Mouse (Mus musculus) testis, adult 10 weeks (tissue): ENCODE results near the gene Mypop. TPM values are rescaled to one million over a fixed set of nuclear protein-coding genes. Genes with fewer than 3 reads are reported as not detected.

ENCODE experiments used
- polyA plus RNA-seq: library from polyadenylated mRNA; stranded (reverse); fragments of 350-450 nt; fragmentation: Illumina TruSeq; extraction: RNeasy Lipid Tissue Mini Kit (QIAGEN cat#74804); gene quantifications from one replicate; pipeline ENCODE4 v1.2.3, GENCODE M21; 2014; ENCODE audit warnings: low read depth, low replicate concordance

Gene Mypop
- 1.3 TPM for polyA plus RNA-seq

GRCm38 (mm10) chr7:18990601-18991295 is at the start of gene Mypop:
Gene Mypop (plus strand): TSS chr7:18991245.

DNA sequence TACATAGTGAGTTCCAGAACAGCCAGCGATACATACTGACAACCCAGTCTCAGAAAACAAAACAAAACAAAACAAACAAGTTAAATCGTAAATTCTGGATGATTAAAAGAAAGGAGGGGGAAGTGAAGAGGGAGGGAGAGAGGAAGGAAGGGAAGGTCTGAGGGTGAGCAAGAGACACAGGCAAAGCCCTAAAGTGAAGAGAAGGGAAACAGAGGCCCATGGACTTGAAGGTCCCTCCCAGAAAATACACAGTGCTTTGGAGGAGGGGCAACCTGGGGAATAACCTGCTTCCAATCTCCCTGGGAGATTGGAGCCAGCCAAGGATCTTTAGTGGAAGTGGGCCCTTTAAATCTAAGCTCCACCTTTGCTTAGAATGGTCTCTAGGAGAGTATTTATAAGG is 3.9 kb upstream of the Mypop start, which contains the start of gene Nanos2:
TSS of gene Nanos2 (plus strand) at position 301 of the 400 bp plus-strand sequence.

GRCm38 (mm10) chr7:19003902-19004630 is 13.0 kb downstream of the Mypop start, which contains the start of gene Irf2bp1:
Gene Irf2bp1 (plus strand): TSS chr7:19004044.

DNA sequence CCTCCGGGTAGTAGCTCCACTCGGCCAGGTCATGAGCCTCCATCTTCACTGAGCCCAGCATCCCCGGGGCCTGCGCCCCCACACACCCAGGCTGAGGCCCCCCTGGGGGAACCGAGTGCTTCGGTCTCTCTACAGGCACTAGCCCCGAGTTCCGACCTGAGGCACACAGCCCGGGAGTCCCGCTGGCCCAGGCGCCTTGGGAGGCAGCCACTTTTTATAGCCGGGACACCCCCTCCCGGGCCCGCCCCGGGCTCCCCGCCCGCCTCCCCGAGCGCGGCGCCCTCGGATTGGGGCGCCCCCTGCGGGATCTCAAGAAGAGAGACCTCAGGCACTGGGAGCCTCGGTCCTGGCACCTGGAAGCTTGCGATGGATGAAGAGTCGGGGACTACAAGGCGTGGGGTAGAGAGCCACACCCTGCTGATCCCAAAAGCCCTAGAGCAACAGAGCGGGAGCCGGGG is 32.3 kb downstream of the Mypop start, which contains the start of gene Foxa3:
TSS of gene Foxa3 (minus strand) at position 182 of the 458 bp plus-strand sequence.

GRCm38 (mm10) chr7:19024096-19024506 is 33.1 kb downstream of the Mypop start, which contains the start of gene Sympk:
Gene Sympk (plus strand): TSS chr7:19024377.

Other genes starting within 250 kb of the Mypop start
- gene Psg19, start 192.7 kb upstream of the Mypop start, polyA plus RNA-seq: 3.5 TPM
- gene Psg17, start 169.6 kb upstream of the Mypop start, polyA plus RNA-seq: 1.5 TPM
- 1.1 TPM for gene Mill2, start 151.3 kb upstream of the Mypop start, polyA plus RNA-seq
- gene Pglyrp1, start 119.9 kb upstream of the Mypop start, polyA plus RNA-seq: not detected
- gene Ccdc61, start 80.8 kb upstream of the Mypop start, polyA plus RNA-seq: 2.5 TPM
- 0.66 TPM for gene Nova2, start 65.4 kb upstream of the Mypop start, polyA plus RNA-seq
- gene Nanos2, start 3.8 kb upstream of the Mypop start, polyA plus RNA-seq: not detected
- gene Irf2bp1, start 12.8 kb downstream of the Mypop start, polyA plus RNA-seq: 0.39 TPM
- gene Foxa3, start 32.3 kb downstream of the Mypop start, polyA plus RNA-seq: 0.42 TPM
- gene Sympk, start 33.1 kb downstream of the Mypop start, polyA plus RNA-seq: 12.0 TPM
- gene Rsph6a, start 63.4 kb downstream of the Mypop start, polyA plus RNA-seq: 9.7 TPM
- 2.8 TPM for gene Dmwd, start 85.0 kb downstream of the Mypop start, polyA plus RNA-seq
- gene Dmpk, start 92.6 kb downstream of the Mypop start, polyA plus RNA-seq: 2.4 TPM
- gene Six5, start 103.3 kb downstream of the Mypop start, polyA plus RNA-seq: 0.25 TPM
- gene Gm4969, start 127.1 kb downstream of the Mypop start, polyA plus RNA-seq: 5.8 TPM
- 0.88 TPM for gene Fbxo46, start 128.6 kb downstream of the Mypop start, polyA plus RNA-seq
- 3.1 TPM for gene Qpctl, start 158.0 kb downstream of the Mypop start, polyA plus RNA-seq
- gene Snrpd2, start 158.5 kb downstream of the Mypop start, polyA plus RNA-seq: 5.1 TPM
- gene Gipr, start 174.9 kb downstream of the Mypop start, polyA plus RNA-seq: 3.4 TPM
- 0.31 TPM for gene Eml2, start 185.2 kb downstream of the Mypop start, polyA plus RNA-seq
- gene Gpr4, start 221.3 kb downstream of the Mypop start, polyA plus RNA-seq: 2.3 TPM
- 3.4 TPM for gene Opa3, start 237.1 kb downstream of the Mypop start, polyA plus RNA-seq